Mouse (Mus musculus): ENCODE results near the gene Slx4ip.
A peak's percentile ranks its signal among the peaks of the same experiment; 100 is the strongest.

Slx4ip gene

DNA sequence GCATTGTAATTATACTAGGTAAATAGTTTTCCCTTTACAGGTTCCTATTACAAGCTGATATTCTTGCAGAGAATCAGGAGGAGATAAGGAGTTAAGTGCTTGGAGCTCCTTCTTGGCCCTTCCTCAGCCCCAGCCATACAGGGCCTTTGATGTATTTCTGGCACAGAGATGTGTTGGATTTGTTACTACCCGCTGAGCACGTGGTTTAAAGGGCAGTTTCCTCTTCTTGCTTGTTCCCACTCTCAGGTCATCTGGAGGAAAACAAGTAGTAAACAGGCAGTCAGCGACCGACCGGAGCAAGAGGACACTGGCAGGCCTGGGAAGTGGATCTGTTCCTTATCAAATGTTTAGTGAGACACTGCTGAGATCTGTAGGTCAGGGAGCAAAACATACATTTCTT, 56.9 kb downstream of the Slx4ip start:
- peak in 1 of 2 experiments; percentile 17 for DNase-seq

DNA sequence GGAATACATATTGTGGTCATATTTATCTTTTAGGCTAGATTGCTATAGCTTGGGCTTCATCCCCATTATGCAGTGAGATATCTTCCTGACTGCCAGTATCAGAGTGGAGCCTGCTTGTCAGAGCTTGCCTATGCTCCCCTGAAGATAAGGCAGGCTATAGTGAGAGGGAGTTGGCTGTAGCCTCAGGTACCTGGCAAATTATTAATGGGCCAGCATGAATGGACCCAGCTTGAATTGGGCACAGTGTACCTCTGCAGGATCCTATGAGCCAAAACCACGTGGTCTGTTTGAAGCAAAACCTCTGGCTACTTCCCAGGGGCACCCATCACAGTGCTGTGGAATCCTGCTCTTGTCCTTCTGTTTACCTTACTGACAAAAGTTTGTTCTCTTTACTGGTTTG, 61.2 kb downstream of the Slx4ip start:
- peak in 1 of 2 experiments; percentile 6 for DNase-seq

DNA sequence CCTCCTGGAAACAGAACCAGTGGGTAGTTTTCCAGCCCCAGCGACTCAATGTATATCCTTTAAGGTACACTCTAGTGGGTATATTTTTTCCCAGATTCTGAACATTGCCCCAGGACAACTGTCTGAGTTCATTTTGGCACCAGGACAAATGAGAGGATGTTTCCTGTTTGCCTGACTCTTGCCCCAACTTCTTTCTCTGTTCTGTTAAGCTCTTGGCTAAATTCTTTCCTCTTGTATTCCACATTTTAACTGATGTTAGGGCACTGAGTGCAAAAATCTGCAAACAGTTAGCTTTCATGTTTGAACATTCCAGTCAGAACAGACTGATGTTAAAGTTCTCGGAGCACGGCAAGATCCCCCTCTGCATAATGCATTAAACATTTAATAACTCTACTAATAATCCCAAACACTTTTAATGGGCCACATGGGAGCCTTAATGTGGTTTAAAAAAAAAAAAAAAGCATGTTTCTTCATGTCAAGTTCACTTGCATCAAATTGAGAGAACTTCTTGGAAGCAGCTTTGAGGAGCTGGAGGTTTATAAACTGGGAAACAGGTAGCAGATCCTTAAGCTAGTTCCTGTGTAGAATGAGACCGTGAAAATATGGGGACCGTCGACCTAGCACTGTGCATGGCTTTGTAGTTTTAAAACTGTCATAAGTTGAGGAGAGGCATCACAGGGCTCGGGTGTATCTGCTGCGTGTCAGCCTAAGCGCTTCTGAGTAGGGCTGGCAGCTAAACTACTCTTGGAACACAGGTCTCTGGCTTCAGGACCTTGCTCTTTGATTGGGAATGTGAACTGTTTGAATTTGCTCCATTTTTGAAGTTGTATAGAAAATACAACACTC, 64.9 kb downstream of the Slx4ip start:
- no peak for DNase-seq

GRCm38 (mm10) chr2:136958697-136959096, 67.7 kb downstream of the Slx4ip start:
- no peak for DNase-seq

GRCm38 (mm10) chr2:136975774-136976173, 84.8 kb downstream of the Slx4ip start:
- DNase-seq: no peak

DNA sequence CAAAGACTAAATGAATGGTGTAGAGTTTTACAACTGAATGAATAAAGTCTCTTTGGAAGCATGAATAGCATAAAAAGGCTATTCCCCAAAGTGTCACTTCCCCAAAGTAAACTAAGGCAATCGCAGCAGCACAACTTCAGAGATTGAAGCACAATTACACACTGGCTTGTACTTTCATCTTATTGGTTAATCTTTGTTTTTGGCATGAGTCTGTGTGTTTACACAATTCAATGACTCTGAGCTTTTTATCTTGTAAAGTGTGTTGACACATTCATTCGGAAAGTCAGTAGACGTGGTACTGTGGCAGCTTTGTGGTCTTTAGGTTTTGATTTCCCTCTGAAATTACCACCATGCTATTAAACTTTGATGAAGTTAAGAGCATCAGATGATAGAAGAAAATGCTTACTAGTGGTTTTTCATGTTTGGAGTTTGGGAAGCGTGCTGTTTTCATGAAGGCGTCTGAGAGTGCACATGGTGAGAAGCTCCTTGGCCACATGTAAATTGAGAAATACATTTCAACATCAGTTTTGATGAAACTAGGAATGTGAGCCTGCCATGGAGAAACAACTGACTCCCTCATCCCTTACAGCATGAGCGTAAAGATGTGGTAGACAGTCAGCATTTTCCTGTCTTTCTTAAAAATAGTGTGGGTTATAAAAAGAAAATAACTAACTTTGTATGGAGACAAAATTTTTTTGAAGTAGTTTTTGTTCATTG, 88.2 kb downstream of the Slx4ip start:
- no peak for DNase-seq

- no peak for DNase-seq
These were observed 90.3 kb downstream of the Slx4ip start for GRCm38 (mm10) chr2:136981062-136981879.

DNA sequence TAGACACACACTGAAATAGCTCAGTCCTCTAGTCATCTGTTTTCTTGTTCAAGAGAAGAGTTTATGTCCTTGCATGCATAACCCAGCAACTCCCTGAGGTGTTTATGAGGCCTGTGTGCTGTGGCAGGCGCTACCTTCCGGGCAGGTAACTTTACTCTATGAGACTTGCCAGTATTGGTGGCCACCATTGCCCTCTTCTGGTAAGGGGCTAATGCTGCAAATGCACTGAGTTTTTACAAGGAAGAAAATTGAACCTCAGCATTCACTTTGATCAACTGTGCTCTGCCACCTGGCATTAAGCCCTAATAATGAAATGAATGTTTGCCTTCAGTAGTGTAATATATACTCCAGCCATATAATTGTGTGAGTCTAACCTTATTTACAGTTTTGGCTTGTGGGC, 92.9 kb downstream of the Slx4ip start:
- DNase-seq: no peak

GRCm38 (mm10) chr2:136985998-136986730, 95.1 kb downstream of the Slx4ip start:
- DNase-seq: no peak

DNA sequence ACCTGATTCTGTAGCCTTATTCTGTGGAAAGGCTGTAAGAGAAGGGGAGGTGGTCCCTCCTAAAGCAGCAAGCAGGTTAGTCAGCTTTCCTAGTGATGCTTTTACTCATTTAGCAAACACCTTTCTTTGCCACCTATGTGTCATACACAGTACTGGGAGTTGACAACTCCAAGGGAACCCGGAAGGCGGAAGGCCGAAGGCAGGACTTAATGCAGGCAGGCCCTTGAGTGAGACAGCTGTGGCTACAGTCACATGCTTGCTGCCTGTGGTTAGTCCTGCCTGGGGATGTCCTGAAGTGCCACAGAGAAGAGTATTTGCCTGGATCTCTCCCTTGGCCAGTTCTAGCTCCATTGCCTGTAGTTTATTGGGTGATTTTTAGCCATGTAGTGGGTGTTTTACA, 102.1 kb downstream of the Slx4ip start:
- DNase-seq: no peak

GRCm38 (mm10) chr2:136997104-136997503, 106.1 kb downstream of the Slx4ip start:
- DNase-seq: peak; percentile 60 to 61

GRCm38 (mm10) chr2:137002031-137002430, 111.0 kb downstream of the Slx4ip start:
- no peak for DNase-seq

GRCm38 (mm10) chr2:137006656-137007055, 115.6 kb downstream of the Slx4ip start:
- DNase-seq: no peak

GRCm38 (mm10) chr2:137011980-137012379, 121.0 kb downstream of the Slx4ip start:
- DNase-seq: no peak

DNA sequence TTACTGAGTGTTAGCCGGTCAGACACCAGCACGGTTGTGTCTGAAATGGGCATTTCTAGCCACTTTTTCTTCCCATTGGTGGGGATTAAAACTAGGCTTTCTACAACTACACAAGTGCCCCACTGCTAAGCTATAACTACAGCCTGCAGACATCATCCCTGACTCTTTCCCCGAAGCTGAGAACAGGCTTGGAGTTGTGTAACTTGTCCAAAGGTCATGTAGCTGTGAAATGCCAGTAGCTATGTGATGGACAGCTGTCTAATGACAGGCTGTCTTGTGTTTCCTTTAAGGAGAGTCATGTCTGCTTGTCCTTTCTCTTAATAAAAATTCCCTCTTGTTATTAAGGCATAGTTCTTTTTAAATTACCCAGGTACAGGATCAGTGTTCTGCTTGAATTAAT, 122.1 kb downstream of the Slx4ip start:
- no peak for DNase-seq

GRCm38 (mm10) chr2:137013811-137014350, 122.9 kb downstream of the Slx4ip start:
- DNase-seq: no peak

DNA sequence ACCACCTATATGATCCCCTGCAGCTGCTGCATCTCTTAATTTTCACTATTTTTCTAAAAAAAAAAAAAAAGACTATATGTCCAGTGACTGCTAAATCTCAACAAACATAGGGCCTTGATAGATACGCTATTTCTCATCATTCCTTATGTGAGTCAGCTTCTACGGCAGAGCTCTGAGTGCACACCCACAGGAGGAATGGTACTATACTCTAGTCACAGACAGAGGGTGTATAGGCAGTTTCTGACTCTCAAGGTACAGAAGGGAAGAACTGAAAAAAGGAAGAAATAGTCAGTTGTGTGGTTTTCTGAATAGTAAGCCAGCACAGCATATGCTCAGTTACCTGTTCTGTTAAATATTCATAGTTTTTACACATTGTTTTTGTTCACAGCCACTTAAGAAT, 123.4 kb downstream of the Slx4ip start:
- DNase-seq: no peak

DNA sequence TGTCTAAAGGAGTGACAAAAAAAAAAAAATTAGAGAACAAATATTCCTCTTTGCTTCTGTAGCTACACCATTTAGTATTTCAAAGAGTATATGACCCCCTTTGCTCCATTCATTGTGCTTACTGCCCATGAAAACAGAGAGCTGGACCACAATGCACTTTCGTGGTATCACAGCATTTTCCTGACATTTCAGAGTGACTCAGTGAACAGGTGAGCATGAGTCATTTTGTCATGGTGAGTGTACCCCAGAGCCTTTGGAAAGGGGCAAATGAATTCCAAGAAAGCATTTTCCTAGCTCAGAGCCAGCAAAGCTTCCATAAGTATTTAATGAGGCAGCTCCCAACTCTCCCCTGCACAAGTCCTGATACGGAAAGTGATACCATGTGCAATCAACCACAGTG, 153.1 kb downstream of the Slx4ip start:
- no peak for DNase-seq

DNA sequence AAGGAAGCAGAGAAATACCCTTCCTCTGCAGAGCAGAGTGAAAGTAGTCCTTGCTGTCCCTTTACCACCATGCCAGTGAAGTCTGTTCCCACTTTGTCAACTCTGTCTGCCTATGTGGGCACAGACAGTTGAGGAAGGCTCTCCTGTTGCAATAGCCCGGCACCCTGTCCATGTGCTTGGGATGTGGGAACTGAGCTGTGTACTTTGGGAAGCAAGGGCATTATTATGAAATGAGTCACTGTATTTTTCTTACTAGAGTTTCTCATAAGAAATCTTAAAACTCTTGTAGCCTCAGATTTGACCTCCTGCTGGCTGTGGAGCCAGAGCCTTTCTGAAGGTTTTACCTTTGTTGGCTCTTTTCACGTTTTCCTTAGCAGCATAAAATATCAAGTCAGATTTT, 158.3 kb downstream of the Slx4ip start:
- no peak for DNase-seq

DNA sequence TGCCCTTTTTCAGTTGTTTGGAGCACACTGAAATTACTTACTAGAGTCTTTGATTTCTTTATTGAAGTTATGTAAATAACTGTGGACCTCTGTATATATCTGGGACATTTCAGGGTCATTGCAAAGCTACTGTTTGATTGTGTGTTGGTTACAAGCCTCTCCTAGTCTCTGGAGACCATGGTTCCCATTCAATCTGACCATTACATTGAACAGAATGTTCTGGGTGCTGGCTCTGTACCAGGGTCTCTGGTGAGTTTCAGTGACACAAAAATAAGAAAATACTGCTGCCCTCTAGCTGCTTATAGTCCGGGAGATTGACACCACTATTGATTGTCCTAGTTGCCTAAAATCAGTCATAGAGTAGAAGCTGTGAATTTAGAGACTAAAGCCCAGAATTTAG, 158.9 kb downstream of the Slx4ip start:
- DNase-seq: no peak

- no peak for DNase-seq
These were observed 172.8 kb downstream of the Slx4ip start for GRCm38 (mm10) chr2:137063829-137064228.

GRCm38 (mm10) chr2:137064513-137064912, 173.5 kb downstream of the Slx4ip start:
- no peak for DNase-seq
